Mouse (Mus musculus): ENCODE measurements around the gene Urad. TPM values are rescaled to one million over a fixed set of nuclear protein-coding genes. Genes with fewer than 3 reads are reported as not detected.
A peak's percentile ranks its signal among the peaks of the same experiment; 100 is the strongest.

The Urad gene
- polyA plus RNA-seq, 1 experiment from 2014 or later = not detected

DNA sequence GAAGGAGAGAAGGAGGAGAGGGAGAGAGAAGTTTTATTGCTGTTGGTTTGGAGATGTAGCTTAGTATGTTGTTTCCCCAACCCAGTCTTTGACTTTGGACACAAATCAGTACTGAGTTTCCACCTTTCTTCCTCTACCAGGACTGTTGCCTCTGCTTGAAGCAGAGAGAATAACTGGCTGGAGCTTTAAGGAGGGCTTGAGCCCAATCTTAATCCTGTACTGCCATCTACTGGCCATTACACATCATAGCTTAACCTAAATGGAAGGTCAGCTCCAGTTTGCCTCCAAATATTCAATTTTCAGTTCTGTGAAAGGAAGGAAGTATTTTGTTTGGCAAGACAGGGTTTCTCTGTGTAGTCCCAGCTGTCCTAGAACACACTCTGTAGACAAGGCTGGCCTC, 2.6 kb downstream of the Urad start:
- peak; percentile 71 for ATAC-seq
- H3K27me3 ChIP-seq = peaks cover 87% of the 10 kb centered on the region
- H3K4me3 ChIP-seq = no peak overlapping the region
- no peak overlapping the region for H3K27ac ChIP-seq
- no peaks in the 10 kb centered on the region for H3K4me1 ChIP-seq
- H3K36me3 ChIP-seq (ENCODE audit: poor library complexity, severe bottlenecking) = no peaks in the 10 kb centered on the region
- H3K9me3 ChIP-seq (replicated peaks) = no peaks in the 10 kb centered on the region
- no peak overlapping the region for H3K9ac ChIP-seq
- H3K4me2 ChIP-seq = no peak overlapping the region

DNA sequence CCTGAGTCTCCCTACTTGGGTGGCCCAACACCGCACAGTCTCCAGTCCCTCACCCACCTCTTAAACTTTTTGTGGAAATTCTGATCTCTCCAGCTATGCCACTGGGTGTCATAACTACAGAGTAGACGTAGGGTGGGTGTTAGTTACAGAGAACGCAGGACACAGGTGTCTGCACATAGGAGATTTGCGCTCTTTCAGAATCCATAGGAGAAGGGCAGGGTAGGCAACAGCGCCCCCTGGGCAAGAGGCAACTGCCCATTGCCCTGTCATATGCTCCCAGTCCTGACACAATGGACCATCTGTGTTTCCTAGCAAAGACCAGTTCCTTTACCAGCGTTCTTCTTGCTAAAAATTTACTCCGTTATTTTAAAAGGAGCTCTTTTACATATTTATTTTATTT, 4.2 kb downstream of the Urad start:
- H3K9ac ChIP-seq = no peak overlapping the region
- no peak overlapping the region for H3K4me2 ChIP-seq
- 15% methylated on average over 7 of the region's 7 CpGs for WGBS
- no peak for ATAC-seq
- no peaks in the 10 kb centered on the region for H3K4me1 ChIP-seq
- peaks cover 99% of the 10 kb centered on the region for H3K27me3 ChIP-seq
- no peak overlapping the region for H3K27ac ChIP-seq
- H3K4me3 ChIP-seq = no peak overlapping the region
- H3K36me3 ChIP-seq (ENCODE audit: poor library complexity, severe bottlenecking) = no peaks in the 10 kb centered on the region
- no peaks in the 10 kb centered on the region for H3K9me3 ChIP-seq (replicated peaks)

DNA sequence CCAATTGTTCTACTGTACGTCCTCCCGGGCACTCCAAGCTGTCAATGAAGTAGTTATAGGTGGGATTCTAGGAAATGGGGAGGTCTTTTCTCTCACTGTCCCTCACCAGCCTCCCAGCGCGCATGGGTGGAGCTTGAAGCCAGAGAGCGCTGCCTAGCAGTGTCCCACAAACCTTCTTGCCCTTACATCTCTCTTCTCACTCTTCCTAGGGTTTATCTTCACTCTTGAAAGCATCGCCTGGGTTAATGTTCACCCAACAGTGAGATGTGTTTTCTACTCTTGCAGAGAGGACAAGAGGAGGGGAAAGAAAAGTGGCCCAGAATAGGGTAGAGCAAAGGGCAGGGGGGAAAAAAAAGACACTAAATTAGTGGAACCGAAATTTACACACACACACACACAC, 4.9 kb downstream of the Urad start:
- Histone ChIP-seq H3K27me3 (peaks cover 99% of the 10 kb centered on the region), H3K4me1 (no peaks in the 10 kb centered on the region), H3K27ac (no peak overlapping the region), H3K9ac (no peak overlapping the region), H3K4me2 (no peak overlapping the region), H3K36me3 (ENCODE audit: poor library complexity, severe bottlenecking) (no peaks in the 10 kb centered on the region), H3K9me3 (replicated peaks) (no peaks in the 10 kb centered on the region), H3K4me3 (no peak overlapping the region)
- WGBS = 3% methylated on average over 7 of the region's 7 CpGs
- no peak for ATAC-seq

- Histone ChIP-seq H3K9ac (no peak overlapping the region), H3K4me1 (no peaks in the 10 kb centered on the region), H3K9me3 (replicated peaks) (no peaks in the 10 kb centered on the region), H3K27ac (no peak overlapping the region), H3K27me3 (peaks cover 100% of the 10 kb centered on the region), H3K4me3 (no peak overlapping the region), H3K36me3 (ENCODE audit: poor library complexity, severe bottlenecking) (no peaks in the 10 kb centered on the region), H3K4me2 (no peak overlapping the region)
- 1% methylated on average over 25 of the region's 25 CpGs for WGBS
- ATAC-seq = no peak
These were observed 6.7 kb downstream of the Urad start for GRCm38 (mm10) chr5:147315432-147316075.

GRCm38 (mm10) chr5:147314646-147315431, 7.4 kb downstream of the Urad start:
- no peak overlapping the region for H3K4me3 ChIP-seq
- H3K9me3 ChIP-seq (replicated peaks) = no peaks in the 10 kb centered on the region
- H3K27me3 ChIP-seq = peaks cover 100% of the 10 kb centered on the region
- WGBS = under 1% methylated on average over 39 of the region's 39 CpGs
- ATAC-seq = no peak
- no peak overlapping the region for H3K27ac ChIP-seq
- no peak overlapping the region for H3K9ac ChIP-seq
- H3K4me2 ChIP-seq = no peak overlapping the region
- no peaks in the 10 kb centered on the region for H3K4me1 ChIP-seq
- no peaks in the 10 kb centered on the region for H3K36me3 ChIP-seq (ENCODE audit: poor library complexity, severe bottlenecking)

GRCm38 (mm10) chr5:147312830-147313685, 9.2 kb downstream of the Urad start:
- under 1% methylated on average over 27 of the region's 27 CpGs for WGBS
- no peak overlapping the region for H3K4me2 ChIP-seq
- no peak for ATAC-seq
- no peaks in the 10 kb centered on the region for H3K36me3 ChIP-seq (ENCODE audit: poor library complexity, severe bottlenecking)
- no peak overlapping the region for H3K27ac ChIP-seq
- H3K9ac ChIP-seq = no peak overlapping the region
- H3K9me3 ChIP-seq (replicated peaks) = no peaks in the 10 kb centered on the region
- H3K4me1 ChIP-seq = no peaks in the 10 kb centered on the region
- H3K4me3 ChIP-seq = no peak overlapping the region
- peaks cover 100% of the 10 kb centered on the region for H3K27me3 ChIP-seq

GRCm38 (mm10) chr5:147309786-147310185, 12.5 kb downstream of the Urad start:
- WGBS = 0% methylated on average over 2 of the region's 2 CpGs
- Histone ChIP-seq H3K27me3 (peaks cover 100% of the 10 kb centered on the region), H3K4me3 (no peak overlapping the region), H3K36me3 (ENCODE audit: poor library complexity, severe bottlenecking) (no peaks in the 10 kb centered on the region), H3K27ac (no peak overlapping the region), H3K9ac (no peak overlapping the region), H3K4me2 (no peak overlapping the region), H3K4me1 (peaks cover 7% of the 10 kb centered on the region; the same call in 1 of the 2 replicates), H3K9me3 (replicated peaks) (no peaks in the 10 kb centered on the region)
- no peak for ATAC-seq

- Histone ChIP-seq H3K27ac (no peak overlapping the region), H3K4me1 (peaks cover 14% of the 10 kb centered on the region; the same call in 1 of the 2 replicates), H3K36me3 (ENCODE audit: poor library complexity, severe bottlenecking) (no peaks in the 10 kb centered on the region), H3K27me3 (peaks cover 100% of the 10 kb centered on the region), H3K4me3 (no peak overlapping the region), H3K9me3 (replicated peaks) (no peaks in the 10 kb centered on the region), H3K9ac (no peak overlapping the region), H3K4me2 (no peak overlapping the region)
- no peak for ATAC-seq
- 4% methylated on average over 9 of the region's 9 CpGs for WGBS
These were observed 13.8 kb downstream of the Urad start for GRCm38 (mm10) chr5:147308451-147308850.

GRCm38 (mm10) chr5:147307398-147307785, 14.8 kb downstream of the Urad start:
- Histone ChIP-seq H3K9ac (no peak overlapping the region), H3K4me3 (no peak overlapping the region), H3K4me1 (peaks cover 14% of the 10 kb centered on the region; the same call in 1 of the 2 replicates), H3K4me2 (no peak overlapping the region), H3K9me3 (replicated peaks) (no peaks in the 10 kb centered on the region), H3K27me3 (peaks cover 100% of the 10 kb centered on the region), H3K36me3 (ENCODE audit: poor library complexity, severe bottlenecking) (no peaks in the 10 kb centered on the region), H3K27ac (no peak overlapping the region)
- 1% methylated on average over 12 of the region's 12 CpGs for WGBS
- no peak for ATAC-seq

DNA sequence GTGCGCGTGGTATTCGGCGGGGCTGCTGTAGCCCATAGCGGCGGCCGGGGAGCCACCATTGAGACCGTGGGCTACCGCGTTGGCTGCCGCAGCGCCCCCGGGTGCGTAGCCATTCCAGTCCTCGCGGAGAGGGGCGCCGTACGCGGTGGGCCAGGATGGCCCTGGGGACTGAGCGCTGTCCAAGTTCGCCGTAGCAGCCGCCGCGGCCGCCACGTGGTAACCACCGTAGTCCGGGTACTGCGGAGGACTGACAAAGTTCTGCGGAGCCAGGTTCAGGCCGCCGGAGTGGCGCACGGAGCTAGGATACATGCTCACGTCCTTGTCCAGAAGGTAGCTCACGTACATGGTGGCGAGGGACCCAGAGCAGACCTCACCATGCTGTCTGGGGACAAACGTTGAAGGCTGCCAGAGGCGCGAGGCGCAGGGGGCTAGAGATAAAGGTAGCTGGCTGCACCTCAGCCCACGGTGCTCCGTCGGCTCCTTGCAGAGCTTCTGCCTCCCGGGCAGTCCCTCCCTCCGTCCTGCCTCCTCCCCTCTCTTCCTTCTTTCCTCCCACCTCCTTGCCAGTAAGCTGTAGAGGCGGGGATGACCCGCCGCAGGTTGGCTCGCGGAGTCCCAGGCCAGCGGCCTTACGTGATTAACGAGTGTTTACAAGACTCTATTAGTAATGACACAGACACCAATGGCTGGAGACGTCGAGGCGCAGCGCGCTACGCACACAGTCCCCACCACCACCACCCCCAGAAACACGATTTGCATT, 15.4 kb downstream of the Urad start, which contains the start of gene Cdx2:
TSS of gene Cdx2 (minus strand) at position 633 of the 760 bp plus-strand sequence.
- Histone ChIP-seq H3K9me3 (replicated peaks) (no peaks in the 10 kb centered on the region), H3K27ac (no peak within 1 kb of the TSS), H3K4me3 (peak within 1 kb of the TSS; percentile 12; the same call in 1 of the 2 replicates), H3K36me3 (ENCODE audit: poor library complexity, severe bottlenecking) (no peaks in the 10 kb centered on the region), H3K4me2 (no peak within 1 kb of the TSS; the same call in 1 of the 2 replicates), H3K4me1 (peaks cover 14% of the 10 kb centered on the region; the same call in 1 of the 2 replicates), H3K27me3 (peaks cover 100% of the 10 kb centered on the region), H3K9ac (no peak within 1 kb of the TSS)
- WGBS = under 1% methylated on average over 61 of the region's 63 CpGs
- ATAC-seq = no peak

- no peaks in the 10 kb centered on the region for H3K9me3 ChIP-seq (replicated peaks)
- H3K27me3 ChIP-seq = peaks cover 100% of the 10 kb centered on the region
- H3K36me3 ChIP-seq (ENCODE audit: poor library complexity, severe bottlenecking) = no peaks in the 10 kb centered on the region
- no peak overlapping the region for H3K27ac ChIP-seq
- peak overlapping the region; percentile 12; the same call in 1 of the 2 replicates for H3K4me3 ChIP-seq
- no peak overlapping the region for H3K9ac ChIP-seq
- no peak overlapping the region; the same call in 1 of the 2 replicates for H3K4me2 ChIP-seq
- peaks cover 14% of the 10 kb centered on the region; the same call in 1 of the 2 replicates for H3K4me1 ChIP-seq
- no peak for ATAC-seq
- under 1% methylated on average over 58 of the region's 58 CpGs for WGBS
These were observed 16.2 kb downstream of the Urad start for GRCm38 (mm10) chr5:147305856-147306637.
